Mouse (Mus musculus) heart, embryonic 12.5 days (tissue): ENCODE measurements around the gene Actn4. TPM values are rescaled to one million over a fixed set of nuclear protein-coding genes. Genes with fewer than 3 reads are reported as not detected.
A peak's percentile ranks its signal among the peaks of the same experiment; 100 is the strongest.

Experiments used
- ATAC-seq: fragments of 200-750 bp; cut with Nextera tagmentation; 2 replicates; pipeline ENCODE4 v1.8.0; 2017; ENCODE audit warnings: moderate TSS enrichment, moderate library complexity; ENCODE audit not compliant: insufficient number of reproducible peaks, low FRiP score
- H3K27ac ChIP-seq: fragments of 300-500 bp; sonication (generic); 2 replicates; pipeline ENCODE4 v1.5.1; 2016; ENCODE audit warnings: mild to moderate bottlenecking, moderate library complexity; ENCODE audit not compliant: poor library complexity, severe bottlenecking
- H3K27me3 ChIP-seq: fragments of 300-500 bp; sonication (generic); replicated peaks from 2 replicates; pipeline ENCODE4 v1.6.1; 2016; ENCODE audit warnings: mild to moderate bottlenecking, moderate library complexity
- H3K36me3 ChIP-seq: fragments of 300-500 bp; sonication (generic); 2 replicates; pipeline ENCODE4 v1.6.1; 2016; ENCODE audit warnings: mild to moderate bottlenecking, moderate library complexity
- H3K4me1 ChIP-seq: fragments of 300-500 bp; sonication (generic); replicated peaks from 2 replicates; pipeline ENCODE4 v1.6.1; 2016; ENCODE audit warnings: mild to moderate bottlenecking
- H3K4me2 ChIP-seq: fragments of 300-500 bp; sonication (generic); 2 replicates; pipeline ENCODE4 v1.6.1; 2016; ENCODE audit warnings: mild to moderate bottlenecking, moderate library complexity
- H3K4me3 ChIP-seq: fragments of 300-500 bp; sonication (generic); 2 replicates; pipeline ENCODE4 v1.5.1; 2016; ENCODE audit warnings: mild to moderate bottlenecking
- H3K9ac ChIP-seq: fragments of 300-500 bp; sonication (generic); 2 replicates; pipeline ENCODE4 v1.6.1; 2016; ENCODE audit warnings: mild to moderate bottlenecking, moderate library complexity
- H3K9me3 ChIP-seq: fragments of 300-500 bp; sonication (generic); replicated peaks from 2 replicates; pipeline ENCODE4 v1.6.1; 2016; ENCODE audit warnings: mild to moderate bottlenecking, moderate library complexity
- WGBS: fragments of 180-500 bp; shearing (Covaris S2); methylation state at CpG from one replicate; pipeline ENCODE4 v1.1.7; 2016; 5-methylcytosine and 5-hydroxymethylcytosine counted together
- polyA plus RNA-seq: library from polyadenylated mRNA; unstranded; fragments of >200 nt; fragmentation: Nextera tagmentation; extraction: Ambion mirVana; gene quantifications from 2 replicates; pipeline ENCODE4 v1.2.1, GENCODE M21; 2016

The Actn4 gene
- polyA plus RNA-seq, 1 experiment from 2014 or later: 317 TPM

- H3K27ac ChIP-seq: no peak overlapping the region
- no peak overlapping the region for H3K9ac ChIP-seq
- no peaks in the 10 kb centered on the region for H3K9me3 ChIP-seq
- no peak for ATAC-seq
- peaks cover 4% of the 10 kb centered on the region; the same call in 1 of the 2 replicates for H3K36me3 ChIP-seq
- WGBS: 91% methylated on average over 1 of the region's 1 CpGs
- no peaks in the 10 kb centered on the region for H3K27me3 ChIP-seq
- H3K4me2 ChIP-seq: no peak overlapping the region
- no peak overlapping the region for H3K4me3 ChIP-seq
- H3K4me1 ChIP-seq: peaks cover 18% of the 10 kb centered on the region
These were observed 22.3 kb upstream of the Actn4 start for GRCm38 (mm10) chr7:28984452-28984851.

- Histone ChIP-seq H3K4me3 (no peak overlapping the region), H3K9me3 (no peaks in the 10 kb centered on the region), H3K27me3 (no peaks in the 10 kb centered on the region), H3K4me2 (no peak overlapping the region), H3K27ac (no peak overlapping the region), H3K9ac (no peak overlapping the region), H3K36me3 (peaks cover 10% of the 10 kb centered on the region), H3K4me1 (peaks cover 18% of the 10 kb centered on the region)
- 64% methylated on average over 4 of the region's 4 CpGs for WGBS
- no peak for ATAC-seq
These were observed 21.7 kb upstream of the Actn4 start for GRCm38 (mm10) chr7:28983849-28984248.

- peak overlapping the region; percentile 75; the same call in 1 of the 2 replicates for H3K9ac ChIP-seq
These were observed 21.0 kb upstream of the Actn4 start for GRCm38 (mm10) chr7:28983141-28983564.

GRCm38 (mm10) chr7:28982274-28983013 is 20.3 kb upstream of the Actn4 start:
- ATAC-seq: peak; percentile 49
- peaks cover 24% of the 10 kb centered on the region for H3K36me3 ChIP-seq
- H3K4me1 ChIP-seq: peaks cover 18% of the 10 kb centered on the region
- no peaks in the 10 kb centered on the region for H3K27me3 ChIP-seq
- peak overlapping the region; percentile 75 for H3K9ac ChIP-seq
- 14% methylated on average over 19 of the region's 19 CpGs for WGBS
- peak overlapping the region; percentile 83 for H3K4me2 ChIP-seq
- H3K27ac ChIP-seq: peak overlapping the region; percentile 67
- H3K9me3 ChIP-seq: no peaks in the 10 kb centered on the region
- peak overlapping the region; percentile 56 for H3K4me3 ChIP-seq

More at GRCm38 (mm10) chr7:28983141-28983564, 21.0 kb upstream of the Actn4 start:
- peak overlapping the region; percentile 83 for H3K4me2 ChIP-seq
- H3K27me3 ChIP-seq: no peaks in the 10 kb centered on the region
- peak overlapping the region; percentile 56 for H3K4me3 ChIP-seq
- H3K36me3 ChIP-seq: peaks cover 17% of the 10 kb centered on the region
- H3K4me1 ChIP-seq: peaks cover 18% of the 10 kb centered on the region
- H3K9me3 ChIP-seq: no peaks in the 10 kb centered on the region
- WGBS: 66% methylated on average over 11 of the region's 11 CpGs
- H3K27ac ChIP-seq: no peak overlapping the region
- ATAC-seq: no peak

GRCm38 (mm10) chr7:28981651-28982273 is 19.6 kb upstream of the Actn4 start, which contains the start of the genes Eif3k and Map4k1:
Gene Eif3k, minus strand, starts transcription at chr7:28981864.
Gene Map4k1, plus strand, starts transcription at chr7:28982050.
- Histone ChIP-seq H3K4me1 (peaks cover 18% of the 10 kb centered on the region), H3K4me3 (peak within 1 kb of the TSS; percentile 66), H3K9me3 (no peaks in the 10 kb centered on the region), H3K27me3 (no peaks in the 10 kb centered on the region), H3K9ac (peak within 1 kb of the TSS; percentile 82), H3K4me2 (peak within 1 kb of the TSS; percentile 94), H3K27ac (peak within 1 kb of the TSS; percentile 67), H3K36me3 (peaks cover 31% of the 10 kb centered on the region)
- peak; percentile 92 for ATAC-seq
- under 1% methylated on average over 36 of the region's 36 CpGs for WGBS

- ATAC-seq: no peak
- H3K27ac ChIP-seq: no peak overlapping the region
- 88% methylated on average over 9 of the region's 9 CpGs for WGBS
These were observed 15.4 kb upstream of the Actn4 start for GRCm38 (mm10) chr7:28977556-28977955.

GRCm38 (mm10) chr7:28973025-28973424 is 10.9 kb upstream of the Actn4 start:
- Histone ChIP-seq H3K4me1 (peaks cover 22% of the 10 kb centered on the region), H3K4me3 (no peak overlapping the region), H3K4me2 (no peak overlapping the region), H3K9me3 (no peaks in the 10 kb centered on the region), H3K36me3 (peaks cover 72% of the 10 kb centered on the region), H3K27me3 (no peaks in the 10 kb centered on the region), H3K27ac (no peak overlapping the region), H3K9ac (no peak overlapping the region)
- ATAC-seq: no peak
- WGBS: 81% methylated on average over 8 of the region's 8 CpGs

More at GRCm38 (mm10) chr7:28977556-28977955, 15.4 kb upstream of the Actn4 start:
- H3K9ac ChIP-seq: no peak overlapping the region
- H3K27me3 ChIP-seq: no peaks in the 10 kb centered on the region
- H3K36me3 ChIP-seq: peaks cover 64% of the 10 kb centered on the region
- H3K4me1 ChIP-seq: peaks cover 12% of the 10 kb centered on the region
- H3K4me3 ChIP-seq: no peak overlapping the region
- H3K4me2 ChIP-seq: no peak overlapping the region
- no peaks in the 10 kb centered on the region for H3K9me3 ChIP-seq

- peaks cover 68% of the 10 kb centered on the region for H3K36me3 ChIP-seq
- no peaks in the 10 kb centered on the region for H3K9me3 ChIP-seq
- peak overlapping the region; percentile 80 for H3K27ac ChIP-seq
- H3K9ac ChIP-seq: peak overlapping the region; percentile 6; the same call in 1 of the 2 replicates
- no peak overlapping the region for H3K4me3 ChIP-seq
- H3K4me2 ChIP-seq: no peak overlapping the region
- 70% methylated on average over 8 of the region's 8 CpGs for WGBS
- H3K4me1 ChIP-seq: peaks cover 22% of the 10 kb centered on the region
- no peaks in the 10 kb centered on the region for H3K27me3 ChIP-seq
- ATAC-seq: no peak
These were observed 10.4 kb upstream of the Actn4 start for GRCm38 (mm10) chr7:28972542-28972985.

GRCm38 (mm10) chr7:28971770-28972269 is 9.7 kb upstream of the Actn4 start:
- Histone ChIP-seq H3K4me3 (no peak overlapping the region), H3K4me1 (peaks cover 22% of the 10 kb centered on the region), H3K36me3 (peaks cover 60% of the 10 kb centered on the region), H3K4me2 (no peak overlapping the region), H3K9ac (peak overlapping the region; percentile 4; the same call in 1 of the 2 replicates), H3K27me3 (no peaks in the 10 kb centered on the region), H3K27ac (peak overlapping the region; percentile 80), H3K9me3 (no peaks in the 10 kb centered on the region)
- 53% methylated on average over 6 of the region's 6 CpGs for WGBS
- peak; percentile 37; the same call in 1 of the 2 replicates for ATAC-seq

GRCm38 (mm10) chr7:28971029-28971428 is 8.9 kb upstream of the Actn4 start:
- 87% methylated on average over 7 of the region's 7 CpGs for WGBS
- no peaks in the 10 kb centered on the region for H3K27me3 ChIP-seq
- H3K4me1 ChIP-seq: peaks cover 22% of the 10 kb centered on the region
- no peak overlapping the region for H3K4me3 ChIP-seq
- H3K4me2 ChIP-seq: no peak overlapping the region
- H3K27ac ChIP-seq: peak overlapping the region; percentile 80; the same call in 1 of the 2 replicates
- H3K9ac ChIP-seq: peak overlapping the region; percentile 4; the same call in 1 of the 2 replicates
- peaks cover 52% of the 10 kb centered on the region for H3K36me3 ChIP-seq
- no peak for ATAC-seq
- H3K9me3 ChIP-seq: no peaks in the 10 kb centered on the region
